Mouse (Mus musculus): ENCODE data around the gene Vezf1. TPM values are rescaled to one million over a fixed set of nuclear protein-coding genes. Genes with fewer than 3 reads are reported as not detected.

Vezf1 gene
- total and polyA plus RNA-seq, 3 experiments = 8.0 to 20.8 TPM; not detected in 1

GRCm38 (mm10) chr11:88126306-88126793 is 58.3 kb downstream of the Vezf1 start:
- no peaks in the 10 kb centered on the region for H3K79me2 ChIP-seq (ENCODE audit: control insufficient read depth, insufficient read depth, low read length, poor library complexity)
- H3K36me3 ChIP-seq (ENCODE audit: control insufficient read depth in 1 of 2, insufficient read depth in 2 of 2, low read length in 2 of 2) = peaks cover 0 to 14% of the 10 kb centered on the region in 2 experiments; a peak in 2 of 4 replicates
- no peak for DNase-seq (ENCODE audit: low read depth, low spot score)
- no peak overlapping the region for H3K27ac ChIP-seq (ENCODE audit: control insufficient read depth, low read depth, low read length)
- TF ChIP-seq GATA1 (IDR thresholded peaks at IDR 0.05; ENCODE audit: low read depth, low read length) (no peak), USF2 (IDR thresholded peaks at IDR 0.05; ENCODE audit: borderline replicate concordance in 1 of 2, insufficient read depth in 1 of 2, low read depth in 1 of 2, low read length in 2 of 2) (no peak), KAT2A (conservative IDR thresholded peaks at IDR 0.05; ENCODE audit: low read depth, low read length) (no peak), ZC3H11A (IDR thresholded peaks at IDR 0.05; ENCODE audit: low read depth, low read length) (no peak), JUND (IDR thresholded peaks at IDR 0.05; ENCODE audit: low read depth, low read length) (no peak), MEF2A (IDR thresholded peaks at IDR 0.05; ENCODE audit: extremely low read depth, insufficient replicate concordance, low read depth, low read length, poor library complexity, severe bottlenecking) (no peak), TAL1 (IDR thresholded peaks at IDR 0.05; ENCODE audit: low read length) (no peak), CHD1 (IDR thresholded peaks at IDR 0.05; ENCODE audit: low read depth, low read length) (no peak), ZKSCAN1 (IDR thresholded peaks at IDR 0.05; ENCODE audit: low read depth, low read length) (no peak), MYB (IDR thresholded peaks at IDR 0.05; ENCODE audit: low read depth, low read length) (no peak), MAX (IDR thresholded peaks at IDR 0.05; ENCODE audit: low read length) (no peak), GABPA (IDR thresholded peaks at IDR 0.05; ENCODE audit: low read depth, low read length) (no peak), E2F4 (IDR thresholded peaks at IDR 0.05; ENCODE audit: borderline replicate concordance, low read depth, low read length) (no peak), ZNF384 (IDR thresholded peaks at IDR 0.05; ENCODE audit: low read depth, low read length) (no peak), TBP (IDR thresholded peaks at IDR 0.05; ENCODE audit: low read depth, low read length) (no peak), UBTF (IDR thresholded peaks at IDR 0.05; ENCODE audit: borderline replicate concordance, insufficient read depth, low read depth, low read length) (no peak), TCF12 (IDR thresholded peaks at IDR 0.05; ENCODE audit: low read depth, low read length) (no peak), ZMIZ1 (IDR thresholded peaks at IDR 0.05; ENCODE audit: low read depth, low read length) (no peak), POLR2AphosphoS5 (IDR thresholded peaks at IDR 0.05; ENCODE audit: borderline replicate concordance, low read depth, low read length) (no peak)
- no peak overlapping the region for H3K9ac ChIP-seq (ENCODE audit: control insufficient read depth, low read depth, low read length, poor library complexity, severe bottlenecking)
- H3K4me3 ChIP-seq (ENCODE audit: control insufficient read depth in 1 of 2, insufficient read depth in 1 of 2, low read depth in 2 of 2, low read length in 2 of 2) = no peak overlapping the region
- H3K27me3 ChIP-seq (ENCODE audit: control insufficient read depth in 1 of 2, insufficient read depth in 2 of 2, low read length in 2 of 2) = peaks cover 2 to 4% of the 10 kb centered on the region in 2 experiments
- H3K9me3 ChIP-seq (replicated peaks; ENCODE audit: insufficient read depth, low read length) = no peaks in the 10 kb centered on the region
- peaks cover 6 to 16% of the 10 kb centered on the region in 2 experiments for H3K4me1 ChIP-seq (ENCODE audit: control insufficient read depth in 1 of 2, insufficient read depth in 2 of 2, low read length in 2 of 2)

- TF ChIP-seq E2F4 (IDR thresholded peaks at IDR 0.05; ENCODE audit: borderline replicate concordance, low read depth, low read length) = no peak
- no peak for TF ChIP-seq GATA1 (IDR thresholded peaks at IDR 0.05; ENCODE audit: low read depth, low read length)
- TF ChIP-seq HCFC1 (IDR thresholded peaks at IDR 0.05; ENCODE audit: low read depth, low read length) = no peak
- no peak for TF ChIP-seq NRF1 (IDR thresholded peaks at IDR 0.05; ENCODE audit: insufficient read depth, low read depth, low read length, poor library complexity, severe bottlenecking)
- TF ChIP-seq RAD21 (IDR thresholded peaks at IDR 0.05; ENCODE audit: low read depth, low read length) = no peak
- TF ChIP-seq TAL1 (IDR thresholded peaks at IDR 0.05; ENCODE audit: low read length) = no peak
- no peak for TF ChIP-seq USF1 (IDR thresholded peaks at IDR 0.05; ENCODE audit: low read depth, low read length)
- TF ChIP-seq EP300 (IDR thresholded peaks at IDR 0.05; ENCODE audit: low read depth in 1 of 2, low read length in 2 of 2) = no peak
- TF ChIP-seq POLR2AphosphoS2 (IDR thresholded peaks at IDR 0.05; ENCODE audit: low read length) = no peak
- TF ChIP-seq CTCF (IDR thresholded peaks at IDR 0.05 in 2 of 3, conservative IDR thresholded peaks at IDR 0.05 in 1 of 3; ENCODE audit: control insufficient read depth in 1 of 3, insufficient read depth in 1 of 3, low read depth in 2 of 3, low read length in 3 of 3, poor library complexity in 1 of 3, severe bottlenecking in 1 of 3) = no peak
- no peak for TF ChIP-seq ZKSCAN1 (IDR thresholded peaks at IDR 0.05; ENCODE audit: low read depth, low read length)
- no peak for TF ChIP-seq NELFE (IDR thresholded peaks at IDR 0.05; ENCODE audit: low read depth, low read length)
- TF ChIP-seq ETS1 (IDR thresholded peaks at IDR 0.05; ENCODE audit: low read depth, low read length) = no peak
- no peak for TF ChIP-seq MXI1 (IDR thresholded peaks at IDR 0.05; ENCODE audit: low read depth, low read length)
- TF ChIP-seq ZMIZ1 (IDR thresholded peaks at IDR 0.05; ENCODE audit: low read depth, low read length) = no peak
- TF ChIP-seq MAFK (IDR thresholded peaks at IDR 0.05; ENCODE audit: borderline replicate concordance, low read depth, low read length) = no peak
- TF ChIP-seq CHD2 (IDR thresholded peaks at IDR 0.05; ENCODE audit: low read length) = no peak
- no peak overlapping the region for H3K9ac ChIP-seq (ENCODE audit: control insufficient read depth, low read depth, low read length, poor library complexity, severe bottlenecking)
- H3K4me3 ChIP-seq (ENCODE audit: control insufficient read depth in 1 of 2, insufficient read depth in 1 of 2, low read depth in 2 of 2, low read length in 2 of 2) = no peak overlapping the region
- no peaks in the 10 kb centered on the region for H3K79me2 ChIP-seq (ENCODE audit: control insufficient read depth, insufficient read depth, low read length, poor library complexity)
- no peaks in the 10 kb centered on the region for H3K9me3 ChIP-seq (replicated peaks; ENCODE audit: insufficient read depth, low read length)
- H3K36me3 ChIP-seq (ENCODE audit: control insufficient read depth in 1 of 2, insufficient read depth in 2 of 2, low read length in 2 of 2) = peaks cover 0 to 16% of the 10 kb centered on the region in 2 experiments; a peak in 2 of 4 replicates
- peaks cover 8 to 23% of the 10 kb centered on the region in 2 experiments for H3K4me1 ChIP-seq (ENCODE audit: control insufficient read depth in 1 of 2, insufficient read depth in 2 of 2, low read length in 2 of 2)
- H3K27me3 ChIP-seq (ENCODE audit: control insufficient read depth in 1 of 2, insufficient read depth in 2 of 2, low read length in 2 of 2) = peaks cover 0 to 4% of the 10 kb centered on the region in 2 experiments; a peak in 2 of 4 replicates
- H3K27ac ChIP-seq (ENCODE audit: control insufficient read depth, low read depth, low read length) = no peak overlapping the region
- DNase-seq (ENCODE audit: low read depth, low spot score) = no peak
Measured at GRCm38 (mm10) chr11:88128461-88128860, 60.4 kb downstream of the Vezf1 start.
